Mouse (Mus musculus): ENCODE measurements around the gene Gm9803. TPM values are rescaled to one million over a fixed set of nuclear protein-coding genes. Genes with fewer than 3 reads are reported as not detected.
A peak's percentile ranks its signal among the peaks of the same experiment; 100 is the strongest.

Gm9803 gene
- polyA plus RNA-seq, 1 experiment from 2014 or later: 17.4 TPM

GRCm38 (mm10) chr10:43519977-43520376 is 3.9 kb upstream of the Gm9803 start:
- 96% methylated on average over 2 of the region's 2 CpGs for WGBS
- no peak for ATAC-seq (replicated peaks; ENCODE audit: low FRiP score, low read depth)

GRCm38 (mm10) chr10:43527283-43528269 is 3.7 kb downstream of the Gm9803 start:
- no peak overlapping the region for H3K9ac ChIP-seq (ENCODE audit: low read depth, low read length)
- no peaks in the 10 kb centered on the region for H3K9me3 ChIP-seq (replicated peaks; ENCODE audit: low read length)
- no peaks in the 10 kb centered on the region; the same call in 1 of the 2 replicates for H3K4me1 ChIP-seq (replicated peaks; ENCODE audit: insufficient read depth, low read length)
- peak overlapping the region; percentile 47; the same call in 1 of the 2 replicates for H3K27ac ChIP-seq
- no peak overlapping the region for H3K4me2 ChIP-seq (ENCODE audit: low read length)
- peak; percentile 34; the same call in 1 of the 2 replicates for TF ChIP-seq CTCF (IDR thresholded peaks at IDR 0.05; ENCODE audit: low read depth)
- DNase-seq (ENCODE audit: low spot score): peak; percentile 31
- H3K36me3 ChIP-seq (ENCODE audit: insufficient read depth, low read length): peaks cover 42% of the 10 kb centered on the region
- no peak overlapping the region for H3K4me3 ChIP-seq (replicated peaks; ENCODE audit: low read depth, low read length)
- no peaks in the 10 kb centered on the region for H3K27me3 ChIP-seq (ENCODE audit: insufficient read depth, low read length)
- WGBS: 45% methylated on average over 15 of the region's 15 CpGs
- ATAC-seq (replicated peaks; ENCODE audit: low FRiP score, low read depth): peak; percentile 11; the same call in 1 of the 2 replicates

More at GRCm38 (mm10) chr10:43519977-43520376, 3.9 kb upstream of the Gm9803 start:
- H3K27ac ChIP-seq: no peak overlapping the region
- TF ChIP-seq CTCF (IDR thresholded peaks at IDR 0.05; ENCODE audit: low read depth): no peak
- no peak for DNase-seq (ENCODE audit: low spot score)
- no peak overlapping the region for H3K4me3 ChIP-seq (replicated peaks; ENCODE audit: low read depth, low read length)
- peaks cover 7% of the 10 kb centered on the region for H3K4me1 ChIP-seq (replicated peaks; ENCODE audit: insufficient read depth, low read length)
- H3K9me3 ChIP-seq (replicated peaks; ENCODE audit: low read length): no peaks in the 10 kb centered on the region
- no peaks in the 10 kb centered on the region for H3K27me3 ChIP-seq (ENCODE audit: insufficient read depth, low read length)
- H3K4me2 ChIP-seq (ENCODE audit: low read length): no peak overlapping the region
- no peak overlapping the region for H3K9ac ChIP-seq (ENCODE audit: low read depth, low read length)
- H3K36me3 ChIP-seq (ENCODE audit: insufficient read depth, low read length): no peaks in the 10 kb centered on the region

- 62% methylated on average over 1 of the region's 1 CpGs for WGBS
- ATAC-seq (replicated peaks; ENCODE audit: low FRiP score, low read depth) (no peak), DNase-seq (ENCODE audit: low spot score) (no peak)
- Histone ChIP-seq H3K27ac (no peak overlapping the region), H3K9me3 (replicated peaks; ENCODE audit: low read length) (no peaks in the 10 kb centered on the region), H3K4me3 (replicated peaks; ENCODE audit: low read depth, low read length) (no peak overlapping the region), H3K9ac (ENCODE audit: low read depth, low read length) (no peak overlapping the region), H3K4me2 (ENCODE audit: low read length) (no peak overlapping the region), H3K27me3 (ENCODE audit: insufficient read depth, low read length) (no peaks in the 10 kb centered on the region), H3K4me1 (replicated peaks; ENCODE audit: insufficient read depth, low read length) (0 out of 2 replicates have a peak, but pooled peaks cover 6% of the 10 kb centered on the region), H3K36me3 (ENCODE audit: insufficient read depth, low read length) (peaks cover 29% of the 10 kb centered on the region)
- no peak for TF ChIP-seq CTCF (IDR thresholded peaks at IDR 0.05; ENCODE audit: low read depth)
Observed at GRCm38 (mm10) chr10:43534382-43534781, 10.5 kb downstream of the Gm9803 start.

GRCm38 (mm10) chr10:43537652-43538051 is 13.8 kb downstream of the Gm9803 start:
- Histone ChIP-seq H3K9ac (ENCODE audit: low read depth, low read length) (no peak overlapping the region), H3K36me3 (ENCODE audit: insufficient read depth, low read length) (peaks cover under 1% of the 10 kb centered on the region; the same call in 1 of the 2 replicates), H3K4me3 (replicated peaks; ENCODE audit: low read depth, low read length) (no peak overlapping the region), H3K4me1 (replicated peaks; ENCODE audit: insufficient read depth, low read length) (peaks cover 8% of the 10 kb centered on the region; the same call in 1 of the 2 replicates), H3K4me2 (ENCODE audit: low read length) (no peak overlapping the region), H3K27ac (peak overlapping the region; percentile 48), H3K27me3 (ENCODE audit: insufficient read depth, low read length) (no peaks in the 10 kb centered on the region), H3K9me3 (replicated peaks; ENCODE audit: low read length) (no peaks in the 10 kb centered on the region)
- ATAC-seq (replicated peaks; ENCODE audit: low FRiP score, low read depth) (no peak), DNase-seq (ENCODE audit: low spot score) (peak; percentile 39)
- TF ChIP-seq CTCF (IDR thresholded peaks at IDR 0.05; ENCODE audit: low read depth): no peak
- 76% methylated on average over 7 of the region's 7 CpGs for WGBS

GRCm38 (mm10) chr10:43538831-43539230 is 14.9 kb downstream of the Gm9803 start:
- H3K9me3 ChIP-seq (replicated peaks; ENCODE audit: low read length): no peaks in the 10 kb centered on the region

GRCm38 (mm10) chr10:43539746-43540310 is 15.9 kb downstream of the Gm9803 start:
- TF ChIP-seq CTCF (IDR thresholded peaks at IDR 0.05; ENCODE audit: low read depth): no peak
- H3K4me2 ChIP-seq (ENCODE audit: low read length): peak overlapping the region; percentile 72

More at GRCm38 (mm10) chr10:43538831-43539230, 14.9 kb downstream of the Gm9803 start:
- Histone ChIP-seq H3K4me1 (replicated peaks; ENCODE audit: insufficient read depth, low read length) (peaks cover 8% of the 10 kb centered on the region; the same call in 1 of the 2 replicates), H3K27ac (peak overlapping the region; percentile 40; the same call in 1 of the 2 replicates), H3K36me3 (ENCODE audit: insufficient read depth, low read length) (no peaks in the 10 kb centered on the region), H3K27me3 (ENCODE audit: insufficient read depth, low read length) (no peaks in the 10 kb centered on the region), H3K9ac (ENCODE audit: low read depth, low read length) (no peak overlapping the region), H3K4me3 (replicated peaks; ENCODE audit: low read depth, low read length) (no peak overlapping the region), H3K4me2 (ENCODE audit: low read length) (peak overlapping the region; percentile 72; the same call in 1 of the 2 replicates)
- no peak for ATAC-seq (replicated peaks; ENCODE audit: low FRiP score, low read depth)
- TF ChIP-seq CTCF (IDR thresholded peaks at IDR 0.05; ENCODE audit: low read depth): no peak
- WGBS: 63% methylated on average over 5 of the region's 5 CpGs
- DNase-seq (ENCODE audit: low spot score): no peak

More at GRCm38 (mm10) chr10:43539746-43540310, 15.9 kb downstream of the Gm9803 start:
- Histone ChIP-seq H3K9me3 (replicated peaks; ENCODE audit: low read length) (no peaks in the 10 kb centered on the region), H3K27ac (peak overlapping the region; percentile 87), H3K27me3 (ENCODE audit: insufficient read depth, low read length) (no peaks in the 10 kb centered on the region), H3K4me3 (replicated peaks; ENCODE audit: low read depth, low read length) (peak overlapping the region; percentile 90), H3K36me3 (ENCODE audit: insufficient read depth, low read length) (no peaks in the 10 kb centered on the region), H3K4me1 (replicated peaks; ENCODE audit: insufficient read depth, low read length) (peaks cover 8% of the 10 kb centered on the region; the same call in 1 of the 2 replicates), H3K9ac (ENCODE audit: low read depth, low read length) (peak overlapping the region; percentile 87)
- ATAC-seq (replicated peaks; ENCODE audit: low FRiP score, low read depth) (no peak), DNase-seq (ENCODE audit: low spot score) (no peak)
- WGBS: 12% methylated on average over 12 of the region's 12 CpGs
